Mouse (Mus musculus) kidney, adult 18-20 months (tissue): ENCODE measurements around the gene Ngly1.

Experiments used
- DNase-seq: peaks from one replicate; pipeline ENCODE4 v3.0.0; 2021

The Ngly1 gene

DNA sequence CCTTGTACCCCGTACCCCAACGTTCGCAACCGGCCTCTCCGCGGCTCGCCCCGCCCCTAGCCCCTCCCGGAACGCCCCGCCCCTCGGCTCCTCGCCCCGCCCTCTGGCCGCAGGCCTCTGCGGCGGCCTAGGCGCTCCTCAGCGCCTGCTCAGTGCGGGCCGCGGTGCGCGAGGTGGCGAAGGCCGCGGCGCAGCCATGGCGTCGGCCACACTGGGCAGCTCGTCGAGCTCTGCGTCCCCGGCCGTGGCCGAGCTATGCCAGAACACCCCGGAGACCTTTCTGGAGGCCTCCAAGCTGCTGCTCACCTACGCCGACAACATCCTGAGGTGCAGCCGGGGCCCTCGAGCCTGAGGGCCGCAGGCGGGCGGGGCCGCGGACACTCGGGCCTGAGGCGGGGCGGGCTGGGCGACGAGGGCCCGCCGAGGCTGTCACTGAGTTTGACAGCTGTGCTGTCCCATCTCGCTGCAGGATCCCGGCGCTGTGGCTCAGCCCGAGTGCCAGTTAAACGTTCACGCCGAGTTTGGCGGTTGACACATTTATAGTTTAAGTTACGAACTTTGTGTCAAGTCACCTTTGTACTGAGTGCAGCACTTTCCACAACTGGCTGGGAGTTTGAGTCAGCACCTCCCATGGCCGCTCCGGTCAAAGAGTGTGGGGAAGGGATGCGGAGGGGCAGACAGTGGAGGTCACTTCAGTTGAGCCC is at the start of gene Ngly1, which contains the start of gene Oxsm:
Ngly1 (plus strand) TSS at position 110 of the 704 bp plus-strand sequence.
Oxsm (minus strand) TSS at position 638 of the 704 bp plus-strand sequence.
- peak; percentile 90 for DNase-seq

DNA sequence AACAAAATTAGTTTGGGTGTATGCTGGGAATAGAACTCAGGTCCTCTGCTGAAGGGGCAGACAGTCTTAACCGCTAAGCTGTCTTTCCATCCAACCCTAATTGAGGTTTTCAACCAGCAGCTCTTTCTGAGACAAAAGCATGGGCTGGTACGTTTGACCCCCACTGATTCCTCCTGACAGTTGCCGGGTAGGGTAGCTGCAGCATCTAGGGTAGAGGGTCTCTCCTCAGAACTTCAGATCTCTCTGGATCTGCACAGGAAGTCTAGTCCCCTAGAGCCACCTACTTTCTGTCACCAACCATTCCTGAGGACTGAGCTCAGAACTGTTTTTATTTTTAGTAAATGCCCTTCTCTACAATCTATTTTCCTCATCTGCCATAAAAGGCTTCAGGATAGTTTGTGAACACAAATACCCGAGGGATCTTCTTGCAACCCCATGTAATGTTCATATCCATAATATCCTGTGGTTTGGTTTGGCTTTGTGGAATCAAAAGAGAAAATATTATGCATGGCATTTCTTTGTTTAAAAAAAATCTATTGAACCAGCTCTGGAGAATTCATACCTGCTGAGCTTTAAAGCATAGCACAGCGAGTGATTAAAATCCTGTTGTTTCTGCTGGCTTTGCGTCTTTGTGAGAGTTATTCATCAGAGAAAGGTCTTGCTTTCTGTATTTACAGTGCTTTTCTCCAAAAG is 48.7 kb upstream of the Ngly1 start:
- no peak for DNase-seq

DNA sequence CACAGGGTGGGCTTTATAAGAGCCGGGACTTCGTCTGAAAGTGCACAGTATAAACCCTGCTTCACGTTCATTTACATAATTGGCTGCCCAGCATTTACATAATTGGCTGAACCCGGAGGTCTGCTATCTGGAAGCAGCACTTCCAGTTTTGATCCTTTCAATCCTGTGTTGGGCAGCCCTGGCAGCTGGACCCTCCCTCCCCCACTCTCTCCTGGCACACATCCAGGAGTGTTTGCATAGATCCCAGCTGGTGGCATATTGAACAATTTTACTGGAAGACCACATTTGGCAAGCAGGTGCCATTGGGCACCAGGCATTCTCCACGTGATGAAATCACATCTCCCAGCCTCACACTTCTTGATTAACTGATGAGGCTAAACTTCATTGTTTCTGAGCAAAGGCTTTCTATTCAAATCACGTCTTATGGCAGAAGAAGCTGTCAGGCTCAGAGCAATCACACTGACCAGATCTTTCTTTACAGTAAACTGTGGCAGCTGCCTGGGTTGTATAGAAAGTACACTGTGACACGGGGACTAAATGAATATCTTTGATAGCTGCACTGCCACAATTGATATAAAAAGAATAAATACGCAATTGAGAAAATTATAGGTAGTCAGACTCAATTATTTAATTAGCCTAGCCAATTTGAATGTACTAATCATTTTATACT is 48.0 kb upstream of the Ngly1 start:
- peak; percentile 37 for DNase-seq

DNA sequence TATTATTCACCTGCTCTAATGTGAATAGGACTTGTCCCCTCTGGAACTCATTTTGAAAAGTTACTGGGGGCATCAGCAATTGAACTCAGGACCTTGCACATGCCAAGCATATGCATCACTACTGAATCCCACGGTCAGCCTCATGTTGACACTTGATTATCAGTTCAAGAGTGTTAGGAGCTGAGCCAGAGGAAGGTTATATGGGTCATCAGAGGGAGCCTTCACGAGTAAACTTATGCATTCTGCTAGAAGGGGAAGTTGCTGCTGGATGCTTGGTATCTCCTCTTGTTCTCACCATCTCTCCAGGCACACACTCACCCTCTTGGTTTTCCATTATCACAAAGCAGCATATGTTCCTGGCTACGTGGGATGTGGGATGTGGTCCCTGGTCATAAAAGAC is 47.4 kb upstream of the Ngly1 start:
- DNase-seq = no peak

DNA sequence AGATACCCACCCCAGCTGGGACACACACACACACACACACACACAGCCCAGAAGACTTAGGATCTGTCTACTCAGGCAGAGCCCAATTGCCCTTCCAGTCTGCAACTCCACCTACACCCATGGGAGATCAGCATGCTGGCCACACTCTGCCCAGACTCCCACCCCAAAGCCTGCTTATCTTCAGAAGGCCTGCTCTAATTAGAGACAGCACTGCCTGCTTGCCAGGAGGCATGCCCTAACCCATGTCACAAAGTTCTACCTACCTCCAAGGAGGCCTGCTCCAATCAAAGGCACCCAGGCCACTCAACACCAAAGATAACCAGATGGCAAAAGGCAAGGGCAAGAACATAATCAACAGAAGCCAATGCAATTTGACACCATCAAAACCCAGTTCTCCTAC is 41.4 kb upstream of the Ngly1 start:
- DNase-seq = no peak

DNA sequence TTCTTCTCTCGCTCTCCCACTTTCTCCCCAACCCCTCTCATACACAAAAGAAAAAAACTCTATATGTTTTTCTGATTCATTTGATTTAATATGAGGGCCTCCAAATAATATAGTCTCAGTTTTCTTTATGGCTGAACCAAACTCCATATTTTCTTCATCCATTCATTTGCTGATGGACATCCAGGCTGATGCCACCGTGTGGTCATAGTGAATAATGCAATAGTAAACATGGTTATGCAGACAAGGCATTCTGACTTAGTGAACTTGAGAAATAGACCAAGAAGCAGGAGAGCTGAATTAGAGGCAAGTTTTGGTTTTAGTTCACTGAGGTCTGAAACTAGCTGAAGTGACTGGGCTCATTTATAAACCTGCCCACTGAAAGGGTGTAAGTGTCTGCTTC is 30.1 kb upstream of the Ngly1 start:
- DNase-seq = no peak

DNA sequence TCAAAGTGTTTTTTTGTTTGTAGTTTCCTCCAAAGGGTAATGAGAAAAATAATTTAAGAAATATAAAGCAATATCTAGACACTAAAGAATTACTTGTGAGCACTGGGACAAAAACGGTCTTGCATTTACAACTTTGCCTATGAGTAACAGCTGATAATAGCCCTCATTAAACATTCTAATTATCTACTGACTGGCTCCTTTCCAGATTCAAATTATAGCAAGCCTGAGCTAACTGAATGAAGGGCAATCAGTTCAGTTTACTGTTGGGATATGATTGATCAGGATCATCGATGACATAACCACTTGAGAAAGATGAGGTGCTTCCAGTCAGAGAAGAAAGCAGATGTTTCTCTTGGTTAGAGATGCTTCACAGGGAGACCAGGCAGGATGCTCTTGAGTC is 19.7 kb upstream of the Ngly1 start:
- DNase-seq = no peak

DNA sequence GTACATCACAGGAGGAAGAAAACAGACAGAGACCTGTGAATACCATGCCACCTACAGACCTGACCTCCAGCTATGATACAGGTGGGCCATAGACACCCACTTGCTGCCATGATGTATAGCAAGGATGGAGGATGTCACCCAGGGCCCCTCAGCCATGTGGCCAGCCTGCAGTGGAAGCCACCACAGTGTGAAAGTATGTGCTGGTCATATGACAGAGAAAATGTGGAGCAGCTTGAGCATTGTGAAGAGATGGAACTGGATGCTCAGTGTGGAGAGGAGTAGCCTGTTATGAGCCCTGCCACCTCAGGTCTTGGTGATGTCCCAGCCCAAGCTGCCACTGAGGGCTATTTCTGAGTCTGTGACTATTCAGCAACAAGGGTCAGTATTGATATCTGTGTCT is 18.5 kb upstream of the Ngly1 start:
- no peak for DNase-seq

DNA sequence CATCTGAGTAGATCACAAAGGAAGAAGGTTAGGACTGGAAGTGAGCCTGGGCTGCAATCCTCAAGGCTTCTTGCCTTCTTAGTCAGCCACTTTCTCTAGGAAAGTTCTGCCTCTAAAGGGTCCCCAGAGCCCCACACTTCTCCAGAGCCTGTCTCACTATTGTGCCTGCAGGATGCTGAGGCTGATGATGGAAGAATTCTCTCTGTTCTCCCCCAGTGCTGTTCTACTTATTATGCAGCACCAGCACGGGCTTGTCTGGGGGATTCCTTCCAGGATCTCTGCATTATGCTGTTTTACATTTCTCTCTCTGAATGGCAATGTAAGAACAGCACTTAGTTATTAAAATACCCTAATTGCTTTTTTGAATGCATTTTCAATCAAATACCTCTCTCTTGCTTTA is 15.6 kb upstream of the Ngly1 start:
- DNase-seq = no peak

DNA sequence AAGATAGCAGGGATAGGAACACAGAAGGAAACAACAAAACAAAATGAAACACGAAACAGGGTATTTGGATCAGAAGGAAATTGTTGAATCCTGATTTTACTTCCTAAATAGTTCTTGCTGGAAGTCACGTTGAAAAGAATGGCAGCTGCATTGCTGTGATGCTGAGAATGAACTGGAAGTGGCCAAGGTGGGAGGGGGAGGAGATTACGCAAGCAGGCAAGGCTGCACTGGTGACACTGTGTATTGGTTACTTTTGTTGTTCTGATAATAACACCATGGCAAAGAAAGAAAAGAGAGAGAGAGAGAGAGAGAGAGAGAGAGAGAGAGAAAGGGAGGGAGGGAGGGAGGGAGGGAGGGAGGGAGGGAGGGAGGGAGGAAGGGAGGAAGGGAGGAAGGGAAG is 12.6 kb upstream of the Ngly1 start:
- no peak for DNase-seq

DNA sequence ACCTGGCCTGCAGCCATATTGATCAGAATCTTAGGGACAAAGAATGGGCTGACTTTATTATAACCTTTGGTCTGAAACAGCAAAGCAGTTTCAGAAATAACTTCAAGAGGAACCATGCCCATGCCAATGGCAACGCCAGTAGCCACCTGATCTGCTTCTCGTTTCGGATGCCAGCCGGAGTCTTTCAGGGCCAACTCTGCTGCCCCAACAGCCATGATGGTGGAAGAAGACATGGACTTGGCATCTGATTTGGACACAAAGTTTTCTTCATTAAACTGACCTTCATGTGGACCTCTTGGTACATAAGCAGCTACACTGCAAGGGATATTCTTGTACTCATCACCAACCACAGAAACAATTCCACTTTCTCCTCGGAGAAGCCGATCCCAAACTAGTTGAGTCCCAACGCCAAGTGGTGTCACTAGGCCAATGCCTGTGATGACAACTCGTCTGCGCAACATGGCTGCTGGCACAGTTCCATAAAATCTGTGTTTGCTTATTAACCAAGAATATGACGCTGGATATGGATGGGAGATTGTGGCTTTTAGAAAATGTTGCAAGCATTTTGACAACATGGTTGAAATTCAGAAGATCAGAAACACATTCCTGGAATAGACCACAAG is 6.8 kb upstream of the Ngly1 start:
- DNase-seq = no peak

DNA sequence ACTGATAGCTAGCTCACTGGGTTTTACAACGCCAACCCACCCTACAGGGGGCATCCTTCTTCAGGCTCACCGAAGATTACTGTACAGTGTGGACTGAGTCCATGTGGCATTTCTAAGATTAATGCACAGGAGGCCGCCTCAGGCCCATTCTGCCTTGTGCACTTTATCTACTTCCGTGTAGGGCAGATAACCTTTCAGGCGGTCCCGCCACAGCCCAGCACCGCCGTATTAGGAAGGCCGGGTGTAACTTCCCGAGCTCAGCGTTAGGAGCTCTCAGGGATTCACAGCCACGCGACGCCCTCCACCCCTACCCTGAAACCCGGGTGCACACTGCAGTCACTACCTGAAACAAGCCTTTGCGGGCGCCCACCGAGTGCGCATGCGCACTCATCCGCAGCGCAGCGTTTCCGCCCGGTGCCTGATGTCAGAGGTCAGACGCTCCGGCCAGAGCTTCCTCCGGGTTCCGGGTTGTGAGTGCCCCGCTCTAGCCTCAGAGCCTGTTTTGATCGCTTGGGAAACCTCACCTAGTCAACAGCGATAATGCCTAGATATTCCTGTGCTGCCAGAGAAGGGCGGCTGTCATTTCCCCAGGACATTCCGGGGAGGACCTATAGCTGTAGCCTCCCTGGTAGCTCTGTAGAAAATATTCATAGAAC is 6.0 kb upstream of the Ngly1 start:
- DNase-seq = peak; percentile 94

DNA sequence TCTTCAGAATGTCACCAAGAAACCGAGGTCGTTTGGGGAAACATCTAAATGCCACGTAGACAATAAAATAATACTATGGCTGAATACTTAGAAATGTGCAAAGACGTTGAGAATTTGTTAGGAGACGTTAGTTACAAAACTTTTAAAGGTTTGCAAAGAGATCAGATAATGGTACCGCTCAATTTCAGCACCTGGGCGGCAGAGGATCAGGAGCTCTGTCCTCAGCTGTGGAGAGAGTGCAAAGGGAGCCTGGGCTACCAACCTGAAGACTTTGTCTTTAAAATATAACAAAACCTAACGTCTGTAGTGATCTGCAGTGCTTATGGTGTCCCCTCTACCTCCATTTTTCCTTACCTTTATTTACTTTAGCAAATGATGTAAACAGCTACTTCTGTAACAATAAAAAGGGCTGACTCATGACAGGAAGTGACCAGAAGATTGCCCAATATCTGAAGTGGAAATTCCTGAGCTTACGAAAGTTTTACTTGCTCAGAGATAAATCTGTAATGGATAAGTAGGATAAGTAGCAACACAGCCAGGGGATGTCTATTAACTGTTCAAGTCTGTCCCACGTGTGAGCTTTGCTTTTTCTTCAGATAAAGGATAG is 5.4 kb upstream of the Ngly1 start:
- no peak for DNase-seq

DNA sequence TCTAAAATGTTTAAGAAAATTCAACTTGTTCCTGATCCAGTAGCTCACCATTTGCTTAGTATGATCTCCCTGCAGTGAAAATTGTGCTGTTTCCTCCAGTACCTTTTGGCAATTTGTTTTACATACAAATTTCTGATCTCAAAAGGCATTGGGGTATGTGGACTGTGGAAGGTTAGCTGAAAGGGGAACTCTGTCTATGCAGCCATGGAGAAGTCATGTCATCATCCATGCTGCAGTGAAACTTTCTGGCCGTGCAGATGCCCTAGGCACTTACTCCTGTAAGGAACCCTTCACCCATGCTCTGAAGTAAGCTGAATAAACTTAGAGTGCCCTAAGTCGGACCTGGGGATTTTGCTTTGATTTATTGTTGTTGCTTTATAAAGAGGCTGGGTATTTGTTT is 4.7 kb upstream of the Ngly1 start:
- DNase-seq = no peak

DNA sequence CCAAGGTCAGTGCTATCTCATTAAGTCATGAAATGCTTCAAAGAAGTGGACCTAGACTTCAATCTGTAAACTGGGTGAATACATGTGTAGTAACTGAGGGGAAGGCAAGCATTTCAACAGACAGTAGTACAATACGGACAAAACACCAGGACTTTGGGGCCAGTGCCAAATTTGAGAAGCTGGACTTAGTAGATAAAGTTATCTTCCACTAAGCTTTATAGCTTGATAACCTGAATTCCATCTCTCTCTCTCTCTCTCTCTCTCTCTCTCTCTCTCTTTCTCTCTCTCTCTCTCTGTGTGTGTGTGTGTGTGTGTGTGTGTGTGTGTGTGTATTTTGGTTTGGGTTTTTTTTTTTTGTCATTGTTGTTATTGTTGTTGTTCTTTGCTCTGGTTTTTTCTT is 4.0 kb upstream of the Ngly1 start:
- no peak for DNase-seq

DNA sequence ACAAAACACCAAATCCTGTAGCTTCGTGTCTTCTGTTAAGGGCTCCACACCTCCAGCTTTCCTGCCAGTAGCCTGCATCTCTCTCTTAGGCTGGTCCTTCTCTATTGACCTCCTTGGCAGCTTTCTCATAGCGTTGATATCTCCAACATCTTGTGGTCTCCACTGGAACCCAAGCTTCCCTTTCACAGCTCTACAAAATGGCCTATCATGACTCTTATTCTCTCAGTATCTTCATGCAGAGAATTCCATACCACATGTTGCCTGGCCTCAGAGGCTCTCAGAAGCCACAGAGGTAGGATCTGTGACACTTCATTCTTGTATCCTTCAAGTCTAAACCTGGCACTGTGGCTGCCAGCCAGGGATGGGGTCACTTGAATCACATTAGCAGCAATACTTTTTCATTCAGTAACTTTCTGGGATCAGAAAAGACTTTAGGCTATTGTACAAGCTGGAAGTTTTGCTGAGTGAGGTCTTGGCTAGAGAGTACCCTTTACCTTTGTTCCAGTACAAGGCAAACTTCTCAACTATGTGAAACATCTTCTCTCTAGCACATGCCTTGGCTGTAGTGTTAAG is 2.7 kb upstream of the Ngly1 start:
- peak; percentile 26 for DNase-seq

DNA sequence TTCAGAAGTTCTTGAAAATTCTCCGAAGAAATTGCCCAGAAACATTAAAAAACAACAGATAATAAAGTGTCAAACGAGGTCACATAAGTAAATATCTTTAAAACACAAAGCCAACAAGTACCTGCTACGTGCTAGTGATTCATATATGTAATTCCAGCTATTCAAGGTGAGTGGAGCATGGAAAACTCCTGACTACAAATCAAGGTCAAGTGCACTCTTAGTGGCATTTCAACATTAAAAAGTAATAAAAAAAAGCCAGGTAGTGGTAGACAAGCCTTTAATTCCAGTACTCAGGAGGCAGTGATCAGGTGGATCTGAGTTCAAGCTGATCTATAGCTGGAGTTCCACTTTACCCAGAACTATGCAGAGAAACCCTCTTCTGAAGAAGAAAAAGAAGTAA is 945 bp upstream of the Ngly1 start:
- no peak for DNase-seq

DNA sequence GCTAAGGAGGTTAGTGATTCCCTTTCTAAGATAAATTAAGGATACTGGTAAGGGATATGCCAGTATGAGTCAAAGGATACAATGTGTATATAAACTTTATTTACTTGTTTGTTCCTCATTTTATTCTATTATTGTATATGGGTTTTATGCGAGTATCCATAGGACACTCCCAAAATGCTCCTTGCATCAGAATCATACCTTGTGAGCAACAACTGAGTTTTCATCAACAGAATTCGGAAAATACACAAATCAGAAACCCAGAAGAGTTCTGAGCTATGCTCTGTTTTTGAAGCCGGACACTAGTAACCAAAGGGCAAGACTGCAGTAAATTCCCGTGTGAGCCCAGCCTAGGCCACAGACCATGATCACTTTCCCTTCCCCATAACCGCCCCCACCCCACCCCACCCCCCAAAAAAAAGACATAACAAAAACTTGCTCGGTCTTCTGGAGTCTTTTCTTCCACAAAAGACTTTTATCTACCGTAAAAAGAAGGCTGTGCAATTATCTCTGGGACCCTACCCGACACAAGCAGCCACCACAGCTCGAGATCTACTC is 400 bp upstream of the Ngly1 start:
- DNase-seq = no peak

DNA sequence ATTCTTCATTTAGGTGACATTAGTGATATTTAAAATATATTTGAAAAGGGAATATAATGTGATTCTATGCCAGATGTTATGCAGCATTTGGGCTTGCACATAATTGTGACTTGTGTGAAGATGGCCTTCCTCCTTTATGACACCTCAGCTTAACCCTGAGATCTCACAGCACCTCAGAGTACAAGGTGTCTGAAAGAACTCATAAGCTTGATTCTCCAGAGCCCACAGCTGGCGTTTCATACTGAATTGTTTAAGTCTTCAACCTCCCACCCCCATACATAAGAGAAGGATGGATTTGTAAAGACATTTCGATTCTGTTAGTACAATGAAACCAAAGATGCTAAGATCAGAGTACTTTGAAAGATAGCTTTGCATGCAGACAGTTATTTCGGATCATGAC is 1.0 kb downstream of the Ngly1 start:
- DNase-seq = no peak

DNA sequence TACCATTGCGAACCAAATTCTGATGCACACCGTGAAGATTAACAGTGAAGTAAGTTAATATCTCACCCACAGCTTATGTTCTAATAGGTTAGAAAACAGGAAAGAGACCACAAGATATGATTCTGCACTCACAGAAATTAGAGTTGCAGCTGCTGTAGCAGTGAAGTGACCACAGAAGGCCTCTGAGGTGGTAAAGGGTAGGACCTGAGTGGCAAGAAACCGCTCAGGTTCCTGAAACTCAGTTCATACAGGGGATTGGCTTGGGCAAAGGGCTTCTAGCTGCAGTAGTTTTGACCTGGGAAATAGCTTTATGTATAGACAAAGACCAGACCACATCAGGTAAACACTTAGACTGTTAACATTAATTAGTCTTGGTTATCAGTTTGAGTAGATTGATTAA is 6.7 kb downstream of the Ngly1 start:
- no peak for DNase-seq

DNA sequence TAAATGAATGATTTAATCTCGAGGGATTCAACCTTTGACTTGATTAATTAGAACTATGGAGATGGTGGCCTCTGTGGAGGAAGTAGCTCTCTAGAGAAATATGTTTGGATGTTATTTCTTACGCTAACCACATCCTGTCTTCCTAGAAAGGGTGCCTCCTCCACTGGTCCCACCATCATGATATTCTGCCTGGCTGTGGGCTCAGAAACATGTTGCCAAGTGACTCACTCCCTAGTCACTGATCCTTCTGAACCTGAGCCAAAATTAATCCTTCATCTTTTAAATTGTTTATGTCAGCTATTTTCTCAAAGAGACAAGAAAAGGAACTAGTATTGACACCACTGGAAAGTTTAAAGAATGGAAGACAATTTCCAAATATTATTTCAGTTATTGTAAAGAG is 7.1 kb downstream of the Ngly1 start:
- no peak for DNase-seq

DNA sequence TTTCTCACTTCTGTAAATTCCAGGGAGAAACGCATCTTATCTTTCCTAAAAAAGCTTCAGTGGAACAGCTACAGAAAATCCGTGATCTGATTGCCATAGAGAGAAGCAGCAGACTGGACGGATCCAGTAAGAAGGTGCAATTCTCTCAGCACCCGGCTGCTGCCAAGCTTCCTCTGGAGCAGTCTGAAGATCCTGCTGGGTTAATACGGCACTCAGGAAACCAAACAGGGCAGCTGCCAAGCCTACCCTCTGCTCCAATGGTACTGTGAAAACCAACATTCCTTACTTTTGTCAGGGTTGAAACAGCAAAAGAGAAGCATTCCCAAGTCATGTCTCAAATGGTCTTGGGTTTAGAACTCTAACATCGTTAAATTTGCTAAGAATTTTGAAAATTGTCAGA is 11.5 kb downstream of the Ngly1 start:
- no peak for DNase-seq
